Mouse (Mus musculus) intestine, embryonic 16.5 days (tissue): ENCODE data around the gene Lysmd4. TPM values are rescaled to one million over a fixed set of nuclear protein-coding genes. Genes with fewer than 3 reads are reported as not detected.

Experiments
- ATAC-seq: fragments of 200-750 bp; cut with Nextera tagmentation; 2 replicates; pipeline ENCODE4 v1.8.0; 2017; ENCODE audit warnings: moderate TSS enrichment, moderate library complexity
- H3K27ac ChIP-seq: fragments of 300-500 bp; sonication (generic); 2 replicates; pipeline ENCODE4 v1.5.1; 2014; ENCODE audit warnings: mild to moderate bottlenecking, low read length
- H3K27me3 ChIP-seq: fragments of 300-500 bp; sonication (generic); replicated peaks from 2 replicates; pipeline ENCODE4 v1.6.1; 2014; ENCODE audit warnings: low read length, control low read depth, mixed read lengths; ENCODE audit not compliant: control insufficient read depth, insufficient read depth
- H3K36me3 ChIP-seq: fragments of 300-500 bp; sonication (generic); 2 replicates; pipeline ENCODE4 v1.6.1; 2014; ENCODE audit warnings: low read length, control low read depth; ENCODE audit not compliant: control insufficient read depth, insufficient read depth
- H3K4me1 ChIP-seq: fragments of 300-500 bp; sonication (generic); 2 replicates; pipeline ENCODE4 v1.6.1; 2014; ENCODE audit warnings: low read length, control low read depth, mixed read lengths; ENCODE audit not compliant: control insufficient read depth, insufficient read depth
- H3K4me2 ChIP-seq: fragments of 300-500 bp; sonication (generic); 2 replicates; pipeline ENCODE4 v1.6.1; 2014; ENCODE audit warnings: low read depth, low read length, control low read depth
- H3K4me3 ChIP-seq: fragments of 300-500 bp; sonication (generic); 2 replicates; pipeline ENCODE4 v1.5.1; 2014; ENCODE audit warnings: mild to moderate bottlenecking, low read length
- H3K9ac ChIP-seq: fragments of 300-500 bp; sonication (generic); 2 replicates; pipeline ENCODE4 v1.6.1; 2014; ENCODE audit warnings: low read depth, low read length
- H3K9me3 ChIP-seq: fragments of 300-500 bp; sonication (generic); 2 replicates; pipeline ENCODE4 v1.6.1; 2016; ENCODE audit warnings: low read length, control low read depth; ENCODE audit not compliant: control insufficient read depth
- WGBS: fragments of 180-500 bp; shearing (Covaris S2); extraction: QIAGEN DNeasy Blood & Tissue Kit; methylation state at CpG from one replicate; pipeline ENCODE4 v1.1.7; 2014; 5-methylcytosine and 5-hydroxymethylcytosine counted together
- polyA plus RNA-seq: library from polyadenylated mRNA; unstranded; fragments of >200 nt; fragmentation: Nextera tagmentation; extraction: Ambion mirVana; gene quantifications from 2 replicates; pipeline ENCODE4 v1.2.1, GENCODE M21; 2015

Lysmd4 gene
- polyA plus RNA-seq, 1 experiment from 2014 or later = 11.8 TPM

GRCm38 (mm10) chr7:67296419-67296818 lies 74.1 kb downstream of the Lysmd4 start:
- H3K27me3 ChIP-seq = no peaks in the 10 kb centered on the region
- no peak overlapping the region for H3K4me2 ChIP-seq
- no peak overlapping the region for H3K27ac ChIP-seq
- no peaks in the 10 kb centered on the region for H3K36me3 ChIP-seq
- 62% methylated on average over 1 of the region's 1 CpGs for WGBS
- no peaks in the 10 kb centered on the region for H3K9me3 ChIP-seq
- no peaks in the 10 kb centered on the region for H3K4me1 ChIP-seq
- H3K9ac ChIP-seq = no peak overlapping the region
- no peak overlapping the region for H3K4me3 ChIP-seq
- no peak for ATAC-seq

- H3K27me3 ChIP-seq = no peaks in the 10 kb centered on the region
- WGBS = 65% methylated on average over 3 of the region's 3 CpGs
Measured at GRCm38 (mm10) chr7:67304937-67305336, 82.6 kb downstream of the Lysmd4 start.

GRCm38 (mm10) chr7:67307078-67307477 lies 84.7 kb downstream of the Lysmd4 start:
- 94% methylated on average over 3 of the region's 3 CpGs for WGBS
- H3K9me3 ChIP-seq = no peaks in the 10 kb centered on the region
- no peak overlapping the region for H3K4me3 ChIP-seq

More at GRCm38 (mm10) chr7:67304937-67305336, 82.6 kb downstream of the Lysmd4 start:
- Histone ChIP-seq H3K36me3 (no peaks in the 10 kb centered on the region), H3K4me2 (no peak overlapping the region), H3K9me3 (no peaks in the 10 kb centered on the region), H3K4me1 (no peaks in the 10 kb centered on the region), H3K9ac (no peak overlapping the region), H3K4me3 (no peak overlapping the region), H3K27ac (no peak overlapping the region)
- no peak for ATAC-seq

DNA sequence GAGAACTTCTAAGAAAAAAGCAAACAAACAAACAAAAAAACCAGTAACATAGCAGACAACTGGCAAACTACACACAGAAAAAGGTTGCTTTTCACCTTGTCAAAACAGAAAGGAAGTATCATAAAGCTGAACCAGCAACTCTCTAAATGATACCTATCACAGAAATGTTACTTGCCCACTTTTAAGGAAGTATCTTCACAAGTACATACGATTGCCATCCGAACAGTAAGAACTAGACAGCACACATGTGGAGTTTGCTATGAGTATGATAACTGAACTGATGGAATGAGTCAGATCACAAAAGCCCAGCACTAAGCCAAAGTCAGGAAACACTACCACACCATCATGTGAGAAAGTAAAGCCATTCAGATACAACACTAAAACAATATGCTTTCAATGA lies 85.8 kb downstream of the Lysmd4 start:
- H3K27ac ChIP-seq = no peak overlapping the region
- no peak overlapping the region for H3K9ac ChIP-seq
- ATAC-seq = no peak
- no peaks in the 10 kb centered on the region for H3K4me1 ChIP-seq
- WGBS = 83% methylated on average over 2 of the region's 2 CpGs
- H3K4me3 ChIP-seq = no peak overlapping the region
- no peaks in the 10 kb centered on the region for H3K36me3 ChIP-seq
- no peaks in the 10 kb centered on the region for H3K9me3 ChIP-seq
- H3K27me3 ChIP-seq = no peaks in the 10 kb centered on the region
- H3K4me2 ChIP-seq = no peak overlapping the region

More at GRCm38 (mm10) chr7:67307078-67307477, 84.7 kb downstream of the Lysmd4 start:
- Histone ChIP-seq H3K4me1 (no peaks in the 10 kb centered on the region), H3K4me2 (no peak overlapping the region), H3K27me3 (no peaks in the 10 kb centered on the region), H3K27ac (no peak overlapping the region), H3K36me3 (no peaks in the 10 kb centered on the region), H3K9ac (no peak overlapping the region)
- no peak for ATAC-seq

DNA sequence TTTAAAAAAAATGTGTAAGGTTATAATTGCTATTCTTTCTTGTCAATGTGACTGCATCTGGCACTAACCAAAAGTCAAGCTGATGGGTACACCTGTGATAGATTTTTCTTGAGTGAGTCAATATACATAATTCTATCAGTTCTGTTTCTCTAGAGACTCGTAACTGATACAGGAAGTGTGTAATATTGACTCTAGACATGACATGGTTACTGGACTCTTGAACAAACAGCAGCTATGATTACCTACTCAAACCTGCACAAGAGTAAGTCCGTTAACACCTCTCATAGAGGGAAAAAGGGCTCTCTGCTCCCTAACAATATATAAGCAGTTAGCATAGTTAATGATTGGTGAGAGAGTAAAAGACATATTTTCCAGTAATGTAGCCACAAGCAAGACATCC lies 87.8 kb downstream of the Lysmd4 start:
- WGBS = 76% methylated on average over 2 of the region's 2 CpGs
- H3K36me3 ChIP-seq = no peaks in the 10 kb centered on the region
- H3K27ac ChIP-seq = no peak overlapping the region
- no peaks in the 10 kb centered on the region for H3K9me3 ChIP-seq
- H3K27me3 ChIP-seq = no peaks in the 10 kb centered on the region
- H3K4me1 ChIP-seq = no peaks in the 10 kb centered on the region
- no peak overlapping the region for H3K9ac ChIP-seq
- no peak overlapping the region for H3K4me2 ChIP-seq
- ATAC-seq = 0 out of 2 replicates have a peak, but pooled peaks have one; percentile 26
- H3K4me3 ChIP-seq = no peak overlapping the region

- no peaks in the 10 kb centered on the region for H3K9me3 ChIP-seq
- no peak for ATAC-seq
- H3K9ac ChIP-seq = no peak overlapping the region
- no peak overlapping the region for H3K4me2 ChIP-seq
- no peaks in the 10 kb centered on the region for H3K27me3 ChIP-seq
- H3K4me3 ChIP-seq = no peak overlapping the region
- no peaks in the 10 kb centered on the region for H3K4me1 ChIP-seq
- WGBS = 81% methylated on average over 3 of the region's 3 CpGs
- no peaks in the 10 kb centered on the region for H3K36me3 ChIP-seq
- H3K27ac ChIP-seq = no peak overlapping the region
Measured at GRCm38 (mm10) chr7:67313200-67313599, 90.9 kb downstream of the Lysmd4 start.

- Histone ChIP-seq H3K4me1 (no peaks in the 10 kb centered on the region), H3K4me3 (no peak overlapping the region), H3K4me2 (no peak overlapping the region), H3K36me3 (no peaks in the 10 kb centered on the region), H3K9ac (no peak overlapping the region), H3K9me3 (no peaks in the 10 kb centered on the region), H3K27me3 (no peaks in the 10 kb centered on the region), H3K27ac (no peak overlapping the region)
- no peak for ATAC-seq
Measured at GRCm38 (mm10) chr7:67318697-67319096, 96.4 kb downstream of the Lysmd4 start.

- Histone ChIP-seq H3K27ac (no peak overlapping the region), H3K27me3 (no peaks in the 10 kb centered on the region), H3K4me3 (no peak overlapping the region), H3K4me2 (no peak overlapping the region), H3K36me3 (no peaks in the 10 kb centered on the region), H3K9me3 (no peaks in the 10 kb centered on the region), H3K4me1 (no peaks in the 10 kb centered on the region), H3K9ac (no peak overlapping the region)
- no peak for ATAC-seq
- 68% methylated on average over 1 of the region's 1 CpGs for WGBS
Measured at GRCm38 (mm10) chr7:67320359-67320758, 98.0 kb downstream of the Lysmd4 start.

DNA sequence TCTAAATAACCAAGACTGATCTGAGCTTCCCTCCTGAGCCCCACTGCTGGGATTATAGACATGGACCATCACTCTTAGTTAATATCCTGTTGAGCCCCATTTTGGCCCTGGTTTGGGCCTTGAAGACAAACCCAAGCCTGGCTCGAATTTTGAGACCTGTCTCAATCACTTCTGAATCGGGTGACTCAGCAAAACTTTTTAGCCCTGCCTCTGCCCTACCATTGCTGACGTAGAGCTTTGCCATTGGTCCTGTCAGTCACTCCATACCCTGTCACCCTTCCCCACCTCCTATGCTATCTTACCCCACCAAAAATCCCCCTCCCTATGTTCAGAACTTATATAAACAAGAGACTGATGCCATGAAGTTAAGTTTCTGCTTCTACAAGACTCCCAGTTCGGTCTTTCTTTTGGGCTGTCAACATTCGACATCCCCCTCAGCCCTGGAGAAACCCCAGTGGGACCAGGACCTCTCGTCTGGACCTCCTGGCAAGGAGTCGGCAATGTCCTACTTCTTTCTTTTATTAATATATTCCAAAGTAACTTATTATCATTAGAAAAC lies 119.8 kb downstream of the Lysmd4 start:
- 89% methylated on average over 7 of the region's 7 CpGs for WGBS
- Histone ChIP-seq H3K4me3 (no peak overlapping the region), H3K4me1 (no peaks in the 10 kb centered on the region), H3K36me3 (no peaks in the 10 kb centered on the region), H3K27ac (no peak overlapping the region), H3K9ac (no peak overlapping the region), H3K9me3 (no peaks in the 10 kb centered on the region), H3K4me2 (no peak overlapping the region), H3K27me3 (no peaks in the 10 kb centered on the region)
- ATAC-seq = no peak

DNA sequence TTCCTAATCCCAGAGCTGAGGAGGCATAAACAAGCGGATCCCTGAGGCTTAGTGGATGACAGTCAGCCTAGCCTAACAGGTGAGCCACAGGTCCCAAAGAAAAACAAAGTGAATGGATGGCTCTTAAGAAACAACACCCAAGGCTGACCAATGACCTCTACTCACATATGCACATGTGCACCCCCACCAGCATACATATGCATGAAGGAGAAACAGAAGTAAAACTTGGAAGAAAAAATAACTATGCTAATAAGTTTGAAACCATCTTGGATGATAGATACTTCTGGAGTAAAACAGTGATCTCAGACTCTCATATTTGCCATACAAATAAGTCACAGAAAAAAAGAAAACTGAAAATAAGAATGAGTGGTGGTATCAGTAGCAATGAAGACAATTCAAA lies 122.1 kb downstream of the Lysmd4 start:
- no peak for ATAC-seq
- WGBS = 86% methylated on average over 1 of the region's 1 CpGs
- Histone ChIP-seq H3K4me3 (no peak overlapping the region), H3K27ac (no peak overlapping the region), H3K9me3 (no peaks in the 10 kb centered on the region), H3K9ac (no peak overlapping the region), H3K4me1 (no peaks in the 10 kb centered on the region), H3K4me2 (no peak overlapping the region), H3K36me3 (no peaks in the 10 kb centered on the region), H3K27me3 (no peaks in the 10 kb centered on the region)
